Mouse (Mus musculus) small intestine, adult 2 months (tissue): ENCODE measurements around the gene Psd4.

Source experiments
- CTCF ChIP-seq: fragments of 200-500 bp; IDR thresholded peaks from 2 replicates; pipeline ENCODE4 v1.5.1; 2012; ENCODE audit warnings: low read depth, mild to moderate bottlenecking, control low read depth, inconsistent platforms, low read length, moderate library complexity, mixed read lengths; ENCODE audit not compliant: insufficient replicate concordance, insufficient read length; ENCODE audit errors: extremely low read depth
- POLR2A ChIP-seq: fragments of 200-500 bp; IDR thresholded peaks from 2 replicates; pipeline ENCODE4 v1.6.1; 2012; ENCODE audit warnings: low read depth, mild to moderate bottlenecking, control low read depth, inconsistent platforms, low read length, moderate library complexity

DNA sequence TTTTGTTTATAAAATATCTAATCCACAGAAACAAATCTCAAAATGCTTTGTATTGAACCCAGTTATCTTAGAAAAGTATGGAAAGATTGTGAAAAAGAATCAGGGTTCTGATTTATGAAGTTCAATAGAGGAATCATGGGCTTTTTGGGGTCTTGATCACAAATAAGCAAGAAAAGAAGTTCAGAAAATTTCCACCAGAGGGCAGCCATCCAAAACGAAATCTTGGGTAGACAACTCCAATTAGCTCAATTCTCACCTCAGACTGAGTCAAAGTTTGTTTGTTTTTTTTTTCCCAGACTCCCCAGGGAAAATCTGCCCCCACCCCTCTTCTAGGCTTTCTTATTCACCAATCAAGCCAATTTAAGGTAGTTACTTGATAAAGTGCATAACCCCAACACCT lies 9.7 kb upstream of the Psd4 start:
- no peak for TF ChIP-seq CTCF
- TF ChIP-seq POLR2A: no peak
